Mouse (Mus musculus) embryonic facial prominence, embryonic 15.5 days (tissue): Measurements from ENCODE around the gene Gipr. TPM values are rescaled to one million over a fixed set of nuclear protein-coding genes. Genes with fewer than 3 reads are reported as not detected.
A peak's percentile ranks its signal among the peaks of the same experiment; 100 is the strongest.

Source experiments
- ATAC-seq: fragments of 200-750 bp; cut with Nextera tagmentation; 2 replicates; pipeline ENCODE4 v1.8.0; 2017; ENCODE audit warnings: low read depth, moderate TSS enrichment; ENCODE audit not compliant: insufficient number of reproducible peaks, low FRiP score, low TSS enrichment
- H3K27ac ChIP-seq: fragments of 300-500 bp; sonication (generic); replicated peaks from 2 replicates; pipeline ENCODE4 v1.5.1; 2015; ENCODE audit warnings: mild to moderate bottlenecking, inconsistent platforms
- H3K27me3 ChIP-seq: fragments of 300-500 bp; sonication (generic); 2 replicates; pipeline ENCODE4 v1.6.1; 2015; ENCODE audit warnings: inconsistent platforms
- H3K36me3 ChIP-seq: fragments of 300-500 bp; sonication (generic); 2 replicates; pipeline ENCODE4 v1.6.1; 2015; ENCODE audit warnings: mild to moderate bottlenecking, inconsistent platforms
- H3K4me1 ChIP-seq: fragments of 300-500 bp; sonication (generic); 2 replicates; pipeline ENCODE4 v1.6.1; 2015; ENCODE audit warnings: inconsistent platforms
- H3K4me2 ChIP-seq: fragments of 300-500 bp; sonication (generic); replicated peaks from 2 replicates; pipeline ENCODE4 v1.6.1; 2015; ENCODE audit warnings: mild to moderate bottlenecking, inconsistent platforms
- H3K4me3 ChIP-seq: fragments of 300-500 bp; sonication (generic); replicated peaks from 2 replicates; pipeline ENCODE4 v1.5.1; 2015; ENCODE audit warnings: mild to moderate bottlenecking, inconsistent platforms
- H3K9ac ChIP-seq: fragments of 300-500 bp; sonication (generic); 2 replicates; pipeline ENCODE4 v1.6.1; 2015; ENCODE audit warnings: inconsistent platforms
- H3K9me3 ChIP-seq: fragments of 300-500 bp; sonication (generic); replicated peaks from 2 replicates; pipeline ENCODE4 v1.6.1; 2016; ENCODE audit warnings: inconsistent platforms
- WGBS: fragments of 180-500 bp; shearing (Covaris S2); methylation state at CpG from one replicate; pipeline ENCODE4 v1.1.7; 2015; 5-methylcytosine and 5-hydroxymethylcytosine counted together
- polyA plus RNA-seq: library from polyadenylated mRNA; unstranded; fragments of >200 nt; fragmentation: Nextera tagmentation; extraction: Ambion mirVana; gene quantifications from 2 replicates; pipeline ENCODE4 v1.2.1, GENCODE M21; 2015

Gipr gene
- polyA plus RNA-seq, result 0.68 and 1.1 TPM in 2 replicates

DNA sequence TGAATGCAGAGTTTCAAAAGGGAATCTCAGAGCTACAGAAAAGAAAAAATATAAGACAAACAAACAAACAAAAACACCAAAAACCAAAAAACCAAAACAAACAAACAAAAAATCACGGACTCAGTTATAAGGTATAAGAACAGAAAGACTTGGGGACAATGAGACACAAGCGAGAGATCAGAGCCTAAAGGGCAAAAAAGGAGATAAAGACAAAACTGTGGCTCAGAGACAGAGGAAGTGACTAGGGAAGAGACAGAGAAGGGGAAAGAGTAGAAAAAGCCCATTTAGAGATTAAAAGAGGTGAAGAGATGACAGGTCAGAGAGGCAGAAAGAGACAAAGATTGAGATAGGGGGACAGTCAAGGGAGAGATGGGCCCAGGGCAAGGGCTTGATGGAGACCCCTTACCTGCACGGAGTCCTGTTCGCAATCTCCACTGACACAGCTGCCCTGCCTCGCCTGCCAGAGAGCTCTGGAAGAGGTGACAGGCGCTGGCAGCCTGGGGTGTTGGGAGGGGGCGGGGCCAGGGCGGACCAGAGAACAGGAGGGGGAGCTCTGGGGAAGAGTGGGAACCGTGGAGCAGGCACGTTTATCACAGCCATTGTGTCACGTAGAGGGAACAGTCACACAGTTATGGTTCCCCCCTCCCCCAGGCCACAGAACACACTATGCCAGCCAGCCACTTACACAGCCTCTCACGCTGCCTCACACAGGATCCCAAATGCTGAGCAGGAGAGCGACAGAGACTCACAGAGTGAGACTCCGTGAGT lies at the start of gene Gipr:
Gene Gipr, minus strand, starts transcription at position 472 of the 768 bp plus-strand sequence.
- H3K9me3 ChIP-seq, result no peaks in the 10 kb centered on the region
- no peak for ATAC-seq
- no peaks in the 10 kb centered on the region for H3K36me3 ChIP-seq
- H3K9ac ChIP-seq, result no peak within 1 kb of the TSS
- WGBS, result 11% methylated on average over 14 of the region's 14 CpGs
- no peak within 1 kb of the TSS for H3K4me3 ChIP-seq
- H3K27ac ChIP-seq, result no peak within 1 kb of the TSS
- H3K4me2 ChIP-seq, result peak within 1 kb of the TSS; percentile 19; the same call in 1 of the 2 replicates
- H3K27me3 ChIP-seq, result peaks cover 22% of the 10 kb centered on the region
- H3K4me1 ChIP-seq, result peaks cover 33% of the 10 kb centered on the region

DNA sequence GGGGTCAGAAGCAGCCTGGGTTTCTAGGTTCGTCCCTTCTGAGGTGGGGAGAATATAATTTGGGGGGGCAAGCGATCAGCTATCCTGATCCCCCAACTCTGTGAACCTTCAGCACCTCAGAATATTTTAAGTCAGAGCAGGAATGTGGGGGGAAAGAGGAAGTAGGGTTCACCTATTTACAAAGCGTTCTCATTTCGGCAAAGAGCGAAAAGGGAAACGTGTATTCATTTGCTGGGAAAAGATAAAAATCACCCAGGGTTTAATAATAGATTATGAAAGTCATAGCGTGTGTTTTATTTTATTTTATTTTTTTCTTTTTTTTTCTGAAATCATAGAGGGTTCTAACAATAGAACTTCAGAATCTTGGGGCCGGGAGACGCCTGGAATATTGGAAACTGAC lies 49.0 kb upstream of the Gipr start:
- Histone ChIP-seq H3K4me3 (no peak overlapping the region), H3K36me3 (no peaks in the 10 kb centered on the region), H3K9ac (no peak overlapping the region), H3K4me1 (peaks cover 12% of the 10 kb centered on the region; the same call in 1 of the 2 replicates), H3K9me3 (no peaks in the 10 kb centered on the region), H3K4me2 (no peak overlapping the region), H3K27ac (no peak overlapping the region), H3K27me3 (peaks cover 6% of the 10 kb centered on the region; the same call in 1 of the 2 replicates)
- WGBS, result 55% methylated on average over 9 of the region's 9 CpGs
- no peak for ATAC-seq

DNA sequence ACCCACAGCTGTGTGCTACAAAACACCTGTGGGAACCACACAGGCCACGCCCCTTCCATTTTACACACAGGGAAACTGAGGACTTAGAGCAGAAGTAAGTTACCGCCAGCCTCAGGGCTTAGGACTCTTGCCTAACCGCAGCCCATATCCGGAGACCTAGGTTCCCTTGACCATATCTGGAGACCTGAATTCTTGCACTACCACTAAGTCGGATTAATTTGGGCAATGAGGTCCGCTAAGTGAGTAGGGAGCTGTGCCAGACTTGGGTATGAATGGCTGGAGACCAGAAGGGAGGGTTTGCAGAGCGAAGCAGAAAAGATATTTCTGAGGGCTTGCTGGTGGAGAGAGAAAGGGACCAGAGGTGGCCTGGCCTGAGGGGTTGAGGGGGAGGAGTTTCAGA lies 48.4 kb upstream of the Gipr start:
- H3K4me3 ChIP-seq, result no peak overlapping the region
- no peak overlapping the region for H3K4me2 ChIP-seq
- 61% methylated on average over 7 of the region's 7 CpGs for WGBS
- H3K36me3 ChIP-seq, result no peaks in the 10 kb centered on the region
- no peak overlapping the region for H3K9ac ChIP-seq
- peaks cover 6% of the 10 kb centered on the region; the same call in 1 of the 2 replicates for H3K27me3 ChIP-seq
- ATAC-seq, result no peak; the same call in 1 of the 2 replicates
- H3K4me1 ChIP-seq, result peaks cover 12% of the 10 kb centered on the region; the same call in 1 of the 2 replicates
- no peaks in the 10 kb centered on the region for H3K9me3 ChIP-seq
- no peak overlapping the region for H3K27ac ChIP-seq

DNA sequence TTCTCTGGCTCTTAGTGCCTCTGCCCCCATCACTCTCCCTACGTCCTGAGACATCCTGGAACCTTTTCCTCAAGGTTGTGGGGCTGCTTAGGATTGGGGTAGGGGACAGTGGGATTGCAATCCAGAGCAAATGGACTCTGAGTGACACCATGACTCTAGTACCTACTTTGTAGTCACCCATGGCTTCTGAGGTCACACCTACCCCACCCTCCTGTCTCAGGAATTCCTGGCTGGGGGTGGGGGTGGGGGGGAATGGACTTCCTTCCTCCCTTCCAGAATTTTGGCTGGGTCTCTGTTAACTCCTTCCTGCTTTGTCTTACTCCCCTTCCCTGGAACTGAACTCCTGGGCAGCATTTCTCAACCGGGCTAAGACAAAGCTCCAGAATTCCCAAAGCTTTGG lies 47.5 kb upstream of the Gipr start:
- ATAC-seq, result no peak
- WGBS, result 53% methylated on average over 2 of the region's 2 CpGs
- Histone ChIP-seq H3K4me1 (peaks cover 12% of the 10 kb centered on the region; the same call in 1 of the 2 replicates), H3K9ac (no peak overlapping the region), H3K27me3 (peaks cover 6% of the 10 kb centered on the region; the same call in 1 of the 2 replicates), H3K4me3 (no peak overlapping the region), H3K9me3 (no peaks in the 10 kb centered on the region), H3K36me3 (no peaks in the 10 kb centered on the region), H3K27ac (no peak overlapping the region), H3K4me2 (0 out of 2 replicates have a peak overlapping the region, but pooled peaks have one; percentile 82)

DNA sequence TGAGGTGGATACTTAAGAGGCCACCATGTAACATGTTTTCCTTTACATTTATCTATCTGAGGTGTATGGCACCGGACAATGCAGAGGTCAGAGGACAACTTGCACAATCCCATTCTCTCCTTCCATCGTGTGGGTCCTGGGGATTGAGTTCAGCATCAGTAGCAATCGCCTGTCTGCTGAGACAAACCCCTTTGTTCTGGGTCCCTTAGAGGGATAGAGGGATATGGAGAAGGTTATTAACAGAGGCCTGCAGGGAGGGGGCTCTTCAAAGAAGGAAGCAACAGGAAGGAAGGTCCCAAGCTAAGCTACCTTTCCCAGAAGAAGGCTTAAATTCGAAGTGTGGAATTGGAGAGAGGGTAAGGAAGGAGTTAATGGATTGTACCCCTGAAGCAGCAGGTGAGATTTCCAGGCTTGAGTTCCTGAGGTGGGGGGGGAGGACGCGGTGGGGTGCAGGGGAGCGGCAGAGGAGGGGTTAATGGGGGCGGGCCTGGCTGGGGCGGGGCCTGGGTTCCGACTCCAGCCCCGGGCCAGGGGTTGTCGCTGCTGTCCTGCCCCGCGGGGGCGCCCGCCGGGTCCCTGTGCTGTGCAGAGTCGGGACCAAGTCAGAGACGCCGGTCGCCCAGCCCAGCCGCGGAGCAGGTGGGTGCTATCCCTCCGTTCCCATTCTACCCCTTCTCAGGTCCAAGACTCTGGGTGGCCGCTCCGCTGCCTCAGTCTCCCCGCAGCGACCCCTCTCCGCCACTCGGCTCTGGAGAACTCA lies 46.2 kb upstream of the Gipr start, which contains the start of gene Gpr4:
Gene Gpr4, plus strand, starts transcription at position 543 of the 760 bp plus-strand sequence.
- peak within 1 kb of the TSS; percentile 35; the same call in 1 of the 2 replicates for H3K9ac ChIP-seq
- peak within 1 kb of the TSS; percentile 53 for H3K4me3 ChIP-seq
- ATAC-seq, result no peak
- 2% methylated on average over 30 of the region's 30 CpGs for WGBS
- H3K27ac ChIP-seq, result no peak within 1 kb of the TSS
- no peaks in the 10 kb centered on the region for H3K9me3 ChIP-seq
- peaks cover 6% of the 10 kb centered on the region; the same call in 1 of the 2 replicates for H3K27me3 ChIP-seq
- H3K36me3 ChIP-seq, result no peaks in the 10 kb centered on the region
- peaks cover 12% of the 10 kb centered on the region; the same call in 1 of the 2 replicates for H3K4me1 ChIP-seq
- peak within 1 kb of the TSS; percentile 82 for H3K4me2 ChIP-seq

DNA sequence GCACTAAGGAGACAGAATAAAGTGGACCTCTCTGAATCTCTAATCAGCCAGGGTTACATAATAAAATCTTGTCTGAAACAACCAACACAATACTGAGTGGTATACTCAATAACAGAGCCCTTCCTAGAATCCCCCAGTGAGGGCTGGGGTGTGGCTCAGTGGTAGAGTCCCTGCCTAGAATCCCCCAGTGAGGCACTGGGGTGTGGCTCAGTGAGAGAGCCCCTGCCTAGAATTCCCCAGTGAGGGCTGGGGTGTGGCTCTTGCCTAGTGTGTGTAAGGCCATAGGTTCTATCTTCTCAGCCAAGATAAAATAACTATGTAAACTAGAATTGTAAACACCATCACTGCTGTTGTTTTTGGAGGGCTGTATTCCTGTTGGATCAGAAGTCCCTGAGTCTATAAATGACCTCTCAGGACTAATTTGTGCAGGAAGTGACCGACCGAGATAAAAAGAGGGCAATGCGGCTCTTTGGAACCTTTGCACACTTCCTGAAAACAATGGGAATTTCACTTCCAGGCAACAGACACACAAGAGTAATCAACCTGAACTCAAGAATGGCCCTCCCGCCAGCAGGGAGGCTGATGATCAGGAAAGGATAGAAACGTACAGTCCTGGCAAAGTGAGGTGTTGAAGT lies 45.2 kb upstream of the Gipr start:
- no peaks in the 10 kb centered on the region for H3K36me3 ChIP-seq
- 63% methylated on average over 5 of the region's 5 CpGs for WGBS
- H3K4me2 ChIP-seq, result no peak overlapping the region
- peaks cover 6% of the 10 kb centered on the region; the same call in 1 of the 2 replicates for H3K27me3 ChIP-seq
- no peaks in the 10 kb centered on the region for H3K9me3 ChIP-seq
- no peak overlapping the region for H3K27ac ChIP-seq
- ATAC-seq, result no peak
- H3K4me1 ChIP-seq, result peaks cover 12% of the 10 kb centered on the region; the same call in 1 of the 2 replicates
- H3K9ac ChIP-seq, result no peak overlapping the region
- no peak overlapping the region for H3K4me3 ChIP-seq

DNA sequence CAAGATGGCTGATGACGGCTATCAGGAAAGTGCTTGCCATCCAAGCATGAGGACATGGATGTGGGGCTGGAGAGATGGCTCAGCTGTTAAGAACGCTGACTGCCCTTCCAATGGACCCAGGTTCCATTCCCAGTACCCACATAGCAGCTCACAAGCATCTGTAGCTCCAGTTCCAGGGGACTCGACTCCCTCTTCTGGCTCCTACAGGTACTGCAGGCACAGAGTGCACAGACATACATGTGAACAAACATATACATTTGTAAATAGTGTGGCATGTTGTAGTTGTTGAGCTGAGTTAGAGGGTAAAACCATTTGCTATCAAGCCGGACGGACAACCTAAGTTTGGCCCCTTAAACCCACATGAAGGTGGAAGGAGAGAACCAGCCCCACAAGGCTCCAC lies 44.1 kb upstream of the Gipr start:
- 85% methylated on average over 5 of the region's 5 CpGs for WGBS
- 0 out of 2 replicates have a peak, but pooled peaks cover 9% of the 10 kb centered on the region for H3K4me1 ChIP-seq

DNA sequence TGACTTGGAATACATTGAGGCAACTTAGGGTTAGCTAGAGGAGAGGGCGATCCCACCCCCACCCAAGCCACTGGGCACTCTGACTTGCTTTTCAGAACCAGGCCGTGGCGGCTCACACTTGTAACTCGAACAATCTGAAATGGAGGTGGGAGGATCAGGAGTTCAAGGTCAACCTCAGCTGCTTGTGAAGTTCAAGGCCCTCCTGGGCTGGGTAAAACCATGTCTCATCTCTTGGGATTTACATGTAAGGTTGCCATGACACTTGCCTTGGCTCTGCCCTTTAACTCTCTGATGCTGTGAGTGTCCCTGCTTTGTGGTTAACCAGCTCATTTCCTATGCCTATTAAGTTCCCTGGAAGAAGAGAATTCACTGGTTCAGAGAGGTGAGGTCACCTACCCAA lies 43.6 kb upstream of the Gipr start:
- 77% methylated on average over 4 of the region's 4 CpGs for WGBS
- Histone ChIP-seq H3K9me3 (no peaks in the 10 kb centered on the region), H3K27ac (no peak overlapping the region), H3K36me3 (0 out of 2 replicates have a peak, but pooled peaks cover 15% of the 10 kb centered on the region), H3K4me3 (no peak overlapping the region), H3K9ac (no peak overlapping the region), H3K27me3 (peaks cover 6% of the 10 kb centered on the region; the same call in 1 of the 2 replicates), H3K4me2 (no peak overlapping the region), H3K4me1 (0 out of 2 replicates have a peak, but pooled peaks cover 9% of the 10 kb centered on the region)
- no peak for ATAC-seq

More for the DNA sequence above, 44.1 kb upstream of the Gipr start:
- no peak overlapping the region for H3K4me3 ChIP-seq
- no peak overlapping the region for H3K9ac ChIP-seq
- peaks cover 6% of the 10 kb centered on the region; the same call in 1 of the 2 replicates for H3K27me3 ChIP-seq
- H3K27ac ChIP-seq, result no peak overlapping the region
- no peak for ATAC-seq
- H3K9me3 ChIP-seq, result no peaks in the 10 kb centered on the region
- H3K4me2 ChIP-seq, result no peak overlapping the region
- H3K36me3 ChIP-seq, result 0 out of 2 replicates have a peak, but pooled peaks cover 10% of the 10 kb centered on the region

DNA sequence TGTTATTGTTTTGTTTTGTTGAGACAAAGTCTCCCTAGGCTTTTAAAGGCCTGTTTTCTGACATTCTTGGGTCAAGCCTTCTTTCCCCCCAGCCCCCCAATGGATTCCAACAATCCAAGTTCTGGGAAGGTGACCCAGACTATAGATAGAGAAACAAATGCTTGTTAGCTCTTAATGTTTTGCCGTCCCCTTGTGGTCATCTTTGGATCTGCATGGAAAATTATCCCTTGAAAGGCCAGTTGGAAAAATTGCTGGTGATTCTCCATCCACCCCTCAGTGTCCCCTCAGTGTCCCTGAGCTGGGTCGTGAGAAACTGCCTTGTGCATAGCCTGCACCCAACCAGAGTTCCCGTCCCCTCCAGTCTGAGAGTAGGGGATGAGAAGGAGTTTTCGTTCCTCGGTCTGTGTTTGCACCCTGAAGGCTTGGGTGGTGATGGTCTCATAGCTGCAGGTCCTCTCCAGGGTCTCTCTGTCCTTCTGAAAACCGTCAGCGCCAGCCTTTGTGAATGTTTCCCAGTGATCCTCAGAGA lies 43.1 kb upstream of the Gipr start:
- Histone ChIP-seq H3K36me3 (peaks cover 20% of the 10 kb centered on the region), H3K9me3 (no peaks in the 10 kb centered on the region), H3K4me3 (no peak overlapping the region), H3K27ac (no peak overlapping the region), H3K27me3 (peaks cover 6% of the 10 kb centered on the region; the same call in 1 of the 2 replicates), H3K4me1 (0 out of 2 replicates have a peak, but pooled peaks cover 9% of the 10 kb centered on the region), H3K4me2 (no peak overlapping the region), H3K9ac (no peak overlapping the region)
- WGBS, result 54% methylated on average over 7 of the region's 7 CpGs
- ATAC-seq, result no peak

DNA sequence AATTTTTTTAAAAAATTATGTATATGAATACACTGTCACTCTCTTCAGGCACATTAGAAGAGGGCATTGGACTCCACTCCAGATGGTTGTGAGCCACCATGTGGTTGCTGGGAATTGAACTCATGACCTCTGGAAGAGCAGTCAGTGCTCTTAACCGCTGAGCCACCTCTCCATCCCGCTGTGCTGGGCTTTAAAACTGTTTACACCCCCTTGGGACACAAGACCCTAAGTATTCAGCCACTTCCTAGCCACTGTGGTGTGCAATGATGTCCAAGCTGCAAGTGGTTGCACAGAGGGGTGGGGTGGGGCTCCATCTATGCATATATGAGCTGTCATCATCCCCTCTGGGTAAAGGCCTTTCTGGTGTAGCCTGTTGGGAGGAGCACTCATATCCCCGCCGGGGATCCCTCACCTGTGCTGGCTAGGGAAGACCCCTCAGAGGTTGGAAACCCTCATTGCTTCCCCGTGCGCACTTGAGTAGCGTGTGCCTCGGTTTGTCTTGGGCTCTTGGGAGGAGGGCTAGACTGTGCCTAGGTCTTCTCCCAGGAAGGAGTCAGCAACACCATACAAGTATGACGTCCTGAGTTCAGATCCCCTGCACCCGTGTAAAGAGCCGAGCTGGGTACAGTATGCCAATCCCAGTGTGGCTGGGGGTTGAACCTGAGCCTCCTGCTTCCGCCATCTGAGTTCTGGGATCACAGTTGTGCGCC lies 42.4 kb upstream of the Gipr start:
- H3K36me3 ChIP-seq, result peaks cover 24% of the 10 kb centered on the region
- H3K4me3 ChIP-seq, result no peak overlapping the region
- no peak overlapping the region for H3K4me2 ChIP-seq
- no peak overlapping the region for H3K27ac ChIP-seq
- ATAC-seq, result no peak
- H3K4me1 ChIP-seq, result 0 out of 2 replicates have a peak, but pooled peaks cover 9% of the 10 kb centered on the region
- H3K27me3 ChIP-seq, result peaks cover 5% of the 10 kb centered on the region; the same call in 1 of the 2 replicates
- H3K9ac ChIP-seq, result no peak overlapping the region
- H3K9me3 ChIP-seq, result no peaks in the 10 kb centered on the region
- 79% methylated on average over 13 of the region's 13 CpGs for WGBS
